Mouse (Mus musculus) CD8-positive naive resting alpha-beta T cell, adult 2 months (primary cell): ENCODE results near the gene Zbtb22.

Experiments
- DNase-seq, 2 experiments: peaks; one replicate each; pipeline ENCODE4 v3.0.0; 2022; ENCODE audit warnings: low read depth in 2 of 2, low spot score in 2 of 2

The Zbtb22 gene

DNA sequence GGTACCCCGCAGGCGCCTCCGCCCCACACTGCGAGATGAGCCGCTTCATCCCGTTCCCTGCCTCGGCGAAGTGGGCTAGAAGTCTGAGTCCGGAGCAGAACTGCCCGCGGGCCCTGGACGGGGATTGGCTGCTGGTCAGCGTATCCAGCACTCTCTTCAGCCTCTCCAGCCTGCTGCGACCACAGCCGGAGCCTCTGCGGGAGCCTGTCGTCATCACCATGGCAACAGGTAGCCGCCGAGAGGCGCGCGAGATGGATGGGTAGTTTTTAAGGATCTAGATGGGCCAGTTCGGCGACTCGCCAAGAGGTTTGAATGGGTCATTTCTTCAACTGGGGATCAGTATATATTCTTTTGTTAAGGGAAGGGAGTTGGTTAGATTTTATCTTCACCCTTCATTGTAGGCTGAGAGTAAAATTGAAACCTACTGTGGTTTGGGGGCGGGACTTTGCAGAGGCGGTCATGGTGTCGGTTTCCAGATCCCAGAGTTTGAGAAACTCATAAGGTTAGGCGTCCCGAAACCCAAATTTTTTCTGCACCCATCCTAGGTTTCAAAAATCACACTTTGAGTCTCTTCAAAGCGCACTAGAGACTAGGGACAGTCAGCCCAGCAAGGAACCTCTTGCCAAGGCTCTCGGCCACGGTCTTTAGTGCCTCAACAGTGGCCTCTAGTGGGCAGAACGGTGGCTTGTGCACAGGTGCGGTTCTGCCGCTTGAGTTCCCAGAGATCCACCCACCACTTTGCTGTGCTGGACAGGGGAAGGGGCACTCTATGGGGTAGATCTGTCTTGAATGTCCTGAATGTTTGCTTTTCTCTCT, 4.8 kb downstream of the Zbtb22 start:
- peak; percentile 77 to 87 for DNase-seq

DNA sequence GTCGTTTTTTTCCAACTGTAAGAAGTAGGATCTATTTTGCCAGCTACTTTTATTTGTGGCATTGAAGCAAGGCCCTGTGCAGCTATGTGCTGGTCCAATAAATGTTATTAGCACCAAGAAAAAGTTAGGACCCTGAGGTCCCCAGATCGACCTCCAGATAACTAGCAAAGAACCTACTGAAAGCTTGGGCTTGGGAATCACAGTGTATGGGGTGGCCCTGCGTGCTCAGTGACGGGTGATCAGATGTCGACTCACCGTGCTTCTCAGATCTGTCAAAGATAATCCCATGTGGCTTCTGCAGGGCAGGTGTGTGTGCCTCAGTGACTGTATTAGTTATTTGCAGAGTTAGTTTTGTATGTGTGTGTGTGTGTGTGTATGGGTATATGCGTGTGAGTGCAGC, 5.7 kb downstream of the Zbtb22 start:
- no peak for DNase-seq

DNA sequence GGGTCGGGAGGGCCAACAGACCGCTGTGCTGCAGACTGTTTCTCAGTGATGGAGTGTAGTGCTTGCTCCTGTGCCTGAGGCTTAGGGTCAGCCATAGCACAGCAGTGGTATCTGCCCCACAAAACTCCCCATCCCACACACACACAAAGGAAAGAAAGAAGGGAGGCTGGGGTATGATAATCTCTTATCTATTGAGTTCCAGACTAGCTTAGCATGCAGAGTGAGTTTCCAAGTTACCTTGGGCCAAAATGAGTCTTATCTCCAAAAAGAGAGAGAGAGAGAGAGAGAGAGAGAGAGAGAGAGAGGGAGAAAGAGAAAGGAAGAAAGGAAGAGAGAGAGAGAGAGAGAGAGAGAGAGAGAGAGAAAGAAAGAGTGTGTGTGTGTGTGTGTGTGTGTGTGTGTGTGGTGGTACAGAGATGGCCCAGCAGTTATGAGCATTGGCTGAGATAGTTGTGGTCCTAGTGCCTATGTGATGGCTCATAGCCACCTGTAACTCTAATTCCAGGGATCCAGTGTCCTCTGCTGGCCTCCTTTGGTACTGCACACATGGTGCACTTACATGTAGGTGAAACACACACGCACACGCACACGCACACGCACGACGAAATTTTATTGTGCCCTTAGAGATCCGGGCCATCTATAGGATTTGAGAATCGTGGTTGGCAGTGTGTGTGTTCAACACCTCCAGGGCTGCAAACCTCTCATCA, 9.0 kb downstream of the Zbtb22 start:
- peak; percentile 68 to 77 for DNase-seq

DNA sequence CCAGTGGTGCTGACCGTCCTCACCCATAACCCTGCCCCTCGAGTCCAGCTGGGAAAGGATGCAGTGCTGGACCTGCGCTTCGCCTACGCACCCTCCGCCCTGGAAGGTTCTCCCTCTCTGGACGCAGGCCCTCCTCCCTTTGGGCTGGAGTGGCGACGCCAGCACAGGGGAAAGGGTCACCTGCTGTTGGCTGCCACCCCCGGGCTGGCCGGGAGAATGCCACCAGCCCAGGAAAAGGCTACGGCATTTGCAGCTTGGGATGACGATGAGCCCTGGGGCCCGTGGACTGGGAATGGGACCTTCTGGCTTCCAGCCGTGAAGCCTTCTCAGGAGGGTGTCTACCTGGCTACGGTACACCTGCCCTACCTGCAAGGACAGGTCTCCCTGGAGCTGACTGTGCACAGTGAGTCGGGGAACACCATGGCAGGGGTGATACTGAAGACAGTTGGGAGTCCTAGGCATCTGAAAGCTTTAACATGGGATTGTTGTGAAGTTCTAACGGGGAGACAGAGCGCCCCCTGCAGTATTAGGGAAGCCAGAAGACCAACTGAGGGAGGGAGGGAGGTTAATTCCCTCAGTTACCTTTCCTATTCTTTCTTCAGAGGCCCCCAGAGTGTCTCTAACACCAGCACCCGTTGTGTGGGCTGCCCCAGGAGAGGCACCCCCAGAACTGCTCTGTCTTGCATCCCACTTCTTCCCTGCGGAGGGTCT, 9.9 kb downstream of the Zbtb22 start:
- no peak for DNase-seq

DNA sequence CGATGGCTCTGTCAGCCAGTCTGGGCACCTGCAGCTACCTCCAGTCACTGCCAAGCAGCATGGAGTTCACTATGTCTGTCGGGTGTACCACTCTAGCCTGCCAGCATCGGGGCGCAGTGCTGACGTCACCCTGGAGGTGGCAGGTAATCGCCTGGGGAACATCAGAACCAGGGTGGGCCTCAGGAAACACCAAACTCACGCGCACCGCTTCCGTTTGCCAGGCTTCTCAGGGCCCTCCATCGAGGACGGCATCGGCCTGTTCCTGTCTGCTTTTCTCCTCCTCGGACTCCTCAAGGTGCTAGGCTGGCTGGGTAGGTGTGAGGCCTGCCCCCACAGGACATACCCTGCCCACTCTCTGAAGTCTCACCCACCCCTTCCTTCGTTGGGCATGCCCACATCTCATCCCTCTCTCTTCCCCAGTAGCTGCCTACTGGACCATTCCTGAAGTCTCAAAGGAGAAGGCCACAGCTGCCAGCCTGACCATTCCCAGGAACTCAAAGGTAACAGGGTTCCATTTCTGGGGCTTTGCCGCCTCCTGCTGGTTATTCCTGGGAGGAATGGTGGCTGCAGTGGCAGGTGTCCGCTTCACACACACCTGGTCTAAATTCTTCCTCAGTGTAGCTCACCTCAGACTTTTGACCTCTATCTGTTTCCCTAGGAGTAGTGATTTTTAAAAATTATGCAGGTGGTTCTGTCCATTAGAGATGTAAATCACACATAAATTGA, 10.7 kb downstream of the Zbtb22 start:
- no peak for DNase-seq

DNA sequence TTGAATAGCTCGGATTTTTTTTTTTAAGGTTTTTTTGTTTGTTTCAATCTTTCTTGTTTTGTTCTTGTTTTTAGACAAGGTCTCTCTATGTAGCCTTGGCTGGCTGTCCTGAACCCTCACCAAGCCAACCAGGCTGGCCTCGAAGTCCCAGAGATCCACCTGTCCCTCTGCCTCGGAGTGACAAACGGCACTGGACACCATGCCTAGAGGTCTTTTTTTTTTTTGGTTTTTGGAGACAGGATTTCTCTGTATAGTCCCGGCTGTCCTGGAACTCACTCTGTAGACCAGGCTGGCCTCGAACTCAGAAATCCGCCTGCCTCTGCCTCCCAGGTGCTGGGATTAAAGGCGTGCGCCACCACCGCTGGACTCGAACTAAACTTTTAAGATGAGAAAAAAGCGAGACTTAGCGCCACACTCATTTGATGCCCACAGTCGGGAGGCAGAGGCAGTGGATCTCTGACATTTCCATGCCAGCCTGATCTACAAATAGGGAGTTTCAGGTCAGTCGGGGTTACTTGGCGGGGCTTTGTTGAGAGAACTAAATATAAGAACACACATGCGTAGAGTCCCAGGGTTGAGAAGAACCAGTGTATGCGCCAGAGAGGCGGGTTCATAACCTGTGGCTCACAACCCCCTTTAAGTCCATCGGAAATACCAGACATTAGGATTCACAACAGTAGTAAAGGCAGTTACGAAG, 12.7 kb downstream of the Zbtb22 start:
- no peak for DNase-seq

DNA sequence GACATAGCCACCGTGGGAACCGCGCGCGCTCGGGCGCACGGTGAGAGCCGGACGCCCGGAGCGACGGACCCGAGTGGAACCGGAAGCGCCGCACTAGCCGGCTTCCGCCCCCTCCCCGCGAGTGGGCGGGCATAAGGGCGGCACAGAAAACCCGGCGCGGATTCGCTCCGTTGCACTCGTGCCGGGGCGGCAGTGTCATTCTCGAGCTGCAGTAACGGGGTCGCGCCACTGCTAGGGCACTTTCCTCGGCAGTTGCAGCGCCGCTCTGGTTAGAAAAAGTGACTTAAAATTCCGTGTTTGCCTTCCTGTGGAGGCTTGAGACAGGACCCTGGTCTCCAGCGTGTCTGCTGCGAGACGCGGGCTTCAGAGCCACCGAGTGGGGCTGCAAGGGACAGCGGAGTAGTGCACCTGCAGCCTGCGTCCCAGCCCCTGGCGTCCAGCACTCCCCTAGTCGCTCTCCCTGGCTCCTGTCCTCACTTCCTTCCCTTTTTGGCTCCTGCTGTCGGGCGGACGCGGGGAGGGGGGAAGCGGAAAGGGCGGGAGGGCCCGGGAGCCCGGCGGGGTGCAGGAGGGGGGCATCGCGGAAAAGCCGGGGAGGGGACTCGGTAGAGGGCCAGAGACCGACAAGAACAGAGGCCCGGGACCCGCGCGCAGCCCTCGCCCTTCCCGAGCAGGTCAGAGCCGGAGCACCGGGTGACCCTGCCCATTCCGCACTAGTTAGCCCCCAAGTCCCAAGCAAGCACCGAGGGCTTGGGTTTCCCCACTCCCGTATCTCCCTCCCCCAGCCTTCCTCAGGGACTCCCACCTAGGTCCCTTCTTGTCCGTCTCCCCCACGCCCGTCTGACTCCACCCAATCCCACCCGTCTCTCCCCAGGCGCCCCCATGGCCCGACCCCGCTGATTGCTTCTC, 13.9 kb downstream of the Zbtb22 start, which contains the start of gene Rgl2:
Rgl2 (plus strand) TSS at position 173 of the 909 bp plus-strand sequence.
- DNase-seq: peak; percentile 93 to 97

DNA sequence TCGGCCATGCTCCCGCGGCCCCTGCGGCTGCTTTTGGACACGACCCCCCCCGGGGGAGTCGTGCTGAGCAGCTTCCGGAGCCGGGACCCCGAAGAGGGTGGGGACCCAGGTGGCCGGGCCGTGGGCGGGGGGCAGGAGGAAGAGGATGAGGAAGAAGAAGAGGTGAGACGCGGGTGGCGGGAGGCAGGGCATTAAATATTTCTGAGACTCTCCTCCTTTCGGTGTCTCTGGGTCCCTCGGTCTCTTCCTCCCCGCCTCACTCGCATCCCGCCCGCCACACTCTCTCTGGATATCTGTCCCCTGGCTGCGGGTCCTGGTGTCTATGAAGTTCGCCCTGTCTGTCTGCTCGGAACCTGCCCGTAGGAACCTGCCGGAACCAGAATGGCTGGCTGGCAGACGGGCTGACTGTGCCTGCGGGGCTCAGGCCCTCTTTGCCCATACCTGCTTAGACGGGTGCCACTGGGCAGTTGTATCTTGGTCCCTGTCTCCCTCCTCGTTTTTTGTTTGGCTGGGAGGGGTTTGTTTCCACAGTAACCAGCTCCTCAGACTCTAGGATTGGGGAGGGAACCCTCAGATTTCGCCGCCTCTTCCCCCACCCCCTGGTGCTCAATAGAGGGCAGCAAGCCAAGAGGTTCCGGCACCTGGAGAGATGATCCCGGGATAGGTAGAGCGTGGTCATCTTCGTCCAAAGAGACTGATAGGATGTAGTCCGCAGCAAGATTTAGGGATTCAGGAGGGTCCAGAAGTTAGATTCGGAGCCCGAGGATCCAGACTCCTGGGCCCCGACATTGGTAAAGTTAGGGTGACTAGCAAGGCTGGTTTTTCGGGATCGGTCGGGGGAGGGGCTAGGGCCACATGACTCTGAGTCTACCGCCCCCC, 14.8 kb downstream of the Zbtb22 start:
- DNase-seq: peak in 1 of 2 experiments; percentile 55

GRCm38 (mm10) chr17:33931159-33931866, 15.6 kb downstream of the Zbtb22 start:
- DNase-seq: no peak

DNA sequence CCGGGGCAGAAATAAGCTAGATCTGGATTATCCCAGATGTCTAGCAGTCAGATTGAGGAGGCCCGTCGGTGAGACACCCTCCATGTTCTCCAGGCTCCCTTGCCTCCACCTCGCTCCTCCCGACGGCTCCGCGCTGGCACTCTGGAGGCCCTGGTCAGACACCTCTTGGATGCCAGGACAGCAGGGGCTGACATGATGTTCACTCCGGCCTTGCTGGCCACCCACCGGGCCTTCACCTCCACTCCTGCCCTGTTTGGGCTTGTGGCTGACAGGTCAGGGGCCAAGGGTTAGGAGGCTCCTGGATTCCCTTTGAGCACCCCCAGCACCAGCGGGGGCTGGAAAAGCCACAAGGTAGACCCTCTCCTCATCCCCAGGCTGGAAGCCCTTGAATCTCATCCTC, 16.2 kb downstream of the Zbtb22 start:
- no peak for DNase-seq

DNA sequence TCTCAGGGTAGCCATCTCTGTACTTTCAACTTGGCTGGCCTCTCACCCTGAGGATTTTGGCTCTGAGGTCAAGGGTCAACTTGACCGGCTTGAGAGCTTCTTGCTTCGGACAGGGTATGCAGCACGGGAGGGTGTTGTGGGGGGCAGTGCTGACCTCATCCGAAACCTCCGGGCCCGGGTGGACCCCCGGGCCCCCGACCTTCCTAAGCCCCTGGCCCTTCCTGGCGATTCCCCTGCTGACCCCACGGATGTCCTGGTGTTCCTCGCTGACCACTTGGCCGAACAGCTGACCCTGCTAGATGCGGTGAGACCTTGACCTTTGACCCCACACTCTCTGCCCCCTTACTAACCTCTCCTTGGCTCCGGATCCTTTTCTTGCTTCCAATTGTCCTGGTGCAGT, 16.7 kb downstream of the Zbtb22 start:
- no peak for DNase-seq

DNA sequence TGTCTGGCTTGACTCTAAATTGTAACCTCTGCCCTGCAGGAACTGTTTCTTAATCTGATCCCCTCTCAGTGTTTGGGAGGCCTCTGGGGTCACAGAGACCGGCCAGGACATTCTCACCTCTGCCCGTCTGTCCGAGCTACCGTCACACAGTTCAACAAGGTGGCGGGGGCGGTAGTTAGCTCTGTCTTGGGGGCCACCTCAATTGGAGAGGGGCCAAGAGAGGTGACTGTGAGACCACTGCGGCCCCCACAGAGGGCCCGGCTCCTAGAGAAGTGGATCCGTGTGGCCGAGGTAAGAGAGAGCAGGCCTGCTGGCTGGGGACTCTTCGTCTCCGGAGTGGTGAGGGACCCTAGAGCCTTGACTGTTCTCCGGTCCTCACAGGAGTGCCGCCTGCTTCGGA, 17.3 kb downstream of the Zbtb22 start:
- no peak for DNase-seq

GRCm38 (mm10) chr17:33935422-33936055, 19.8 kb downstream of the Zbtb22 start:
- DNase-seq: no peak

DNA sequence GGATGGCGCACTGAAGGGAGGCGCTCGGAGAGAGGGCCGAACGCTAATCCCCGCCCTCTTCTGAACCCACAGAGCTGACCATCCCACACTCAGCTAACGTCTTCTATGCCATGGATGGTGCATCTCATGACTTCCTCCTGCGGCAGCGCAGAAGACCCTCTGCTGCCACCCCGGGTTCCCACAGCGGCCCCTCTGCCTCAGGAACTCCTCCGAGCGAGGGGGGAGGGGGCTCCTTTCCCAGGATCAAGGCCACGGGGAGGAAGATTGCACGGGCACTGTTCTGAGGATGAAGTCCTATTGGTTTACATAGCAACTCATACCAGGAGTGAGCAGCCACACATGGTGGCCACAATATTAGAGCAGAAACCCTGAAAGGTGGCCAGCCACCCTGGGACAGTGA, 21.3 kb downstream of the Zbtb22 start:
- DNase-seq: no peak

- DNase-seq: no peak
These were observed 23.1 kb downstream of the Zbtb22 start for GRCm38 (mm10) chr17:33938783-33939182.

DNA sequence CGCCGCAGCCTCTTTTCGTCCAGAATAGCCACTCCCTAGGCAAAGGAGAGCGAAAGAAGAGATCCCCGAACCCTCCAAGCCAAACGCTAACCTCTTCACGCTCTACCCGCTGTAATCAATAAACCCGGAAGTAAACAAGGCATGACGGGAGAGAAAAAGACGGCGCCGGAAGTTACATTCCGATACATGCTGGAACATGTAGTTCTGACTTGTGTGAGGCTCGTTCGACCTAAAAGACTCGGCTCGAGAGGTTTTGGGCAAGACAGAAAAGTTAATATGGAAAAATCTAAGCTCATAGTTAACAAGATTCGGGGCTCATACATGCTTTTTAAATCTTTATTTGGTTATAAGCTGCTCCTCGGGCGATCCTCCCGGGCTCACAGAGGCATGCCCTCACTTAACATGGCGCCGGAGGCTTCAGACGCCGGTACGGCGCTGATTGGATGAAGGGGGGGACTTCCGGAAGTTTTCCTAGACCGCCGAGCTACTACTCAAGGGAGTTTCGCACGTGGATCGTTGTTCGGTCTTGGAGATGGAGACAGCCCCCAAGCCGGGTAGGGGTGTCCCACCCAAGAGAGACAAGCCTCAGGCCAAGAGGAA, 24.6 kb downstream of the Zbtb22 start, which contains the start of the genes Pfdn6 and Wdr46:
Pfdn6 (minus strand) TSS at position 138 of the 600 bp plus-strand sequence.
Wdr46 (plus strand) TSS at position 455 of the 600 bp plus-strand sequence.
- DNase-seq: peak; percentile 75 to 79

DNA sequence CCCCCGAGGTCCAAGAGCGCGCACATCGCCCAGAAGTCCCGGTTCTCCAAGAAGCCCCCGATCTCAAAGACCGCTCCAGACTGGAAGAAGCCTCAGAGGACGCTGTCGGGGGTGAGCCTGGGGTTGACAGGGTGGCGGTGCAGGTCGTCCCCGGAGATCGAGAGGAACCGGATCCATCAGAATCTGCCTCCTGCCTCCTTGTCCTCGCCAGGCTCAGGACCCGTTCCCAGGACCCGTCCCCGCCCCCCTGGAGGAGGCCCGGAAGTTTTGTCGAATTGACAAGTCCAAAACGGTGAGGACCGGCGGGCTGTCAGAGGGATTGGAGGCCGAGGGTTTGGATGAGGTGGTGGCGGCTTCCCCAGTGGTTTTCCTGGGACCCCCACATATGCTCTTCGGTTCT, 25.3 kb downstream of the Zbtb22 start:
- no peak for DNase-seq
